Mouse (Mus musculus): Measurements from ENCODE around the gene Creb5. TPM values are rescaled to one million over a fixed set of nuclear protein-coding genes. Genes with fewer than 3 reads are reported as not detected.

The Creb5 gene
- polyA plus RNA-seq, 1 experiment from 2014 or later = 2.5 TPM

GRCm38 (mm10) chr6:53499621-53500295 is 212.7 kb downstream of the Creb5 start:
- H3K27me3 ChIP-seq (ENCODE audit: control insufficient read depth, insufficient read depth, low read depth, low read length) = no peaks in the 10 kb centered on the region

GRCm38 (mm10) chr6:53501236-53501635 is 214.2 kb downstream of the Creb5 start:
- Histone ChIP-seq H3K4me2 (ENCODE audit: low read length) (no peak overlapping the region), H3K36me3 (ENCODE audit: control insufficient read depth, insufficient read depth, low read length) (no peaks in the 10 kb centered on the region), H3K9ac (ENCODE audit: low read depth, low read length) (no peak overlapping the region), H3K4me3 (ENCODE audit: low read depth, low read length) (no peak overlapping the region), H3K27me3 (ENCODE audit: control insufficient read depth, insufficient read depth, low read depth, low read length) (no peaks in the 10 kb centered on the region), H3K4me1 (ENCODE audit: control insufficient read depth, insufficient read depth, low read length) (no peaks in the 10 kb centered on the region), H3K27ac (ENCODE audit: low read length) (no peak overlapping the region), H3K9me3 (replicated peaks; ENCODE audit: control insufficient read depth, low read length, poor library complexity, severe bottlenecking) (peaks cover 2% of the 10 kb centered on the region; the same call in 1 of the 2 replicates)
- WGBS = 83% methylated on average over 1 of the region's 1 CpGs
- no peak for ATAC-seq

More at GRCm38 (mm10) chr6:53499621-53500295, 212.7 kb downstream of the Creb5 start:
- Histone ChIP-seq H3K9me3 (replicated peaks; ENCODE audit: control insufficient read depth, low read length, poor library complexity, severe bottlenecking) (peaks cover 2% of the 10 kb centered on the region; the same call in 1 of the 2 replicates), H3K4me1 (ENCODE audit: control insufficient read depth, insufficient read depth, low read length) (no peaks in the 10 kb centered on the region), H3K9ac (ENCODE audit: low read depth, low read length) (no peak overlapping the region), H3K36me3 (ENCODE audit: control insufficient read depth, insufficient read depth, low read length) (no peaks in the 10 kb centered on the region), H3K27ac (ENCODE audit: low read length) (no peak overlapping the region), H3K4me3 (ENCODE audit: low read depth, low read length) (no peak overlapping the region), H3K4me2 (ENCODE audit: low read length) (no peak overlapping the region)
- WGBS = 87% methylated on average over 8 of the region's 8 CpGs
- ATAC-seq = no peak

DNA sequence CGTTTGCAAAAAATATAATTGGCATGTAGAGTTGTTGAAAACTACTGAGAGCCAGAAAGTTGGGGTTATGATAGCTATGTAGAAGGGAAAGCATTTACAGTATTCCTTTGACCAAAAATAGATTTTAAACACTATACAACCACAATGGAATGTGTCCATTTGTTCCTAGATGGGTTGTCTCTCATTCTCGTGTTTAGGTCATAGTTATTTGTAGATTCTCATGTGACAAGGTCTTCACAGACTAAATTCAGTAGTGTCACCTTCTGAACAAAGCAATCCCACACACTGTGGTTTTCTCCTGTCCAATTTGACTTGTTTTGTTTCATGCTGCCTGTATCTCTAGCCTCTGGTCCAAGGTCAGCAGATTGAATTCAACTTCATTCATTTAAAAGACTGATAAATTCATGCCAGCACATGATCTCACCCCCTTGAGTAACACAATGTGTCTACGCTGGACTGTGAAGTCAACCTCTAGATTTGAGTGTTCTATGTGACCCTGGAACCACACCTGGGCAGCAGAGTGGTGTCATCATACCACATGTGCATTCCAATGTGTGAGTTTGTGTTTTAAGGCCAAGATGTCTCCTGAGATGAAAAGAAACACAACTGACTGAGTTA is 220.0 kb downstream of the Creb5 start:
- no peaks in the 10 kb centered on the region for H3K27me3 ChIP-seq (ENCODE audit: control insufficient read depth, insufficient read depth, low read depth, low read length)
- no peak for ATAC-seq
- H3K4me3 ChIP-seq (ENCODE audit: low read depth, low read length) = no peak overlapping the region
- H3K9me3 ChIP-seq (replicated peaks; ENCODE audit: control insufficient read depth, low read length, poor library complexity, severe bottlenecking) = no peaks in the 10 kb centered on the region
- WGBS = 91% methylated on average over 3 of the region's 3 CpGs
- H3K4me2 ChIP-seq (ENCODE audit: low read length) = no peak overlapping the region
- H3K9ac ChIP-seq (ENCODE audit: low read depth, low read length) = no peak overlapping the region
- no peaks in the 10 kb centered on the region for H3K36me3 ChIP-seq (ENCODE audit: control insufficient read depth, insufficient read depth, low read length)
- H3K4me1 ChIP-seq (ENCODE audit: control insufficient read depth, insufficient read depth, low read length) = no peaks in the 10 kb centered on the region
- no peak overlapping the region for H3K27ac ChIP-seq (ENCODE audit: low read length)

DNA sequence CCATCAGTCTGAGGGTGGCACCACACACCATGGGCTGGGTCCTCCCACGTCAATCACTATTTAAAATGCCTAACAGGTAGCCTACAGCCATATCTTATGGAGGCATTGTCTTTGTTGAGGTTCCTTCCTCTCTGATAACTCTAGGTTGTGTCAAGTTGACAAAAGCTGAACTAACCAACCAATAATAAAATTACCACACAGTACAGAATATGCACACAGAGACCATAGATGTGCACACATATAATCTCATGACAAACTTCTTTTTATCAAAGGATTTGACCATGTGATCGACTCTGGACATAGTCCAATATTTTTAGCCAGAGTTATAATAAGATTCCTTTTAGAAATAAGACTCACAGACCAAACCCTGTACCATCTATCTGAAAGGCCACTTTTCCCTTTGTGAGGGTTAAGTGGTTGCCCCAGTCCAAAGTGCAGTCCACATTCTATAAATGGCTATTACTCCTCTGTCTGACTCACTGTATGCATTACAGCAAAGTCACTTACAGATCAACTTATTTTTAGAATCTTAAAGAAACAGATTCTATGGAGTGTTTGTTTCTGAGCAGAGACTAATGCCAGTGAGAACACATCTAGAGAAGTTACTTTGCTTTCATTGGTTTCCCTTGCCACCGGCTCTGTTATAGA is 221.9 kb downstream of the Creb5 start:
- Histone ChIP-seq H3K27me3 (ENCODE audit: control insufficient read depth, insufficient read depth, low read depth, low read length) (no peaks in the 10 kb centered on the region), H3K9ac (ENCODE audit: low read depth, low read length) (no peak overlapping the region), H3K9me3 (replicated peaks; ENCODE audit: control insufficient read depth, low read length, poor library complexity, severe bottlenecking) (no peaks in the 10 kb centered on the region), H3K4me1 (ENCODE audit: control insufficient read depth, insufficient read depth, low read length) (no peaks in the 10 kb centered on the region), H3K4me2 (ENCODE audit: low read length) (no peak overlapping the region), H3K27ac (ENCODE audit: low read length) (no peak overlapping the region), H3K4me3 (ENCODE audit: low read depth, low read length) (no peak overlapping the region), H3K36me3 (ENCODE audit: control insufficient read depth, insufficient read depth, low read length) (no peaks in the 10 kb centered on the region)
- WGBS = 92% methylated on average over 3 of the region's 3 CpGs
- no peak for ATAC-seq

- no peaks in the 10 kb centered on the region for H3K36me3 ChIP-seq (ENCODE audit: control insufficient read depth, insufficient read depth, low read length)
- WGBS = 51% methylated on average over 7 of the region's 7 CpGs
- H3K4me1 ChIP-seq (ENCODE audit: control insufficient read depth, insufficient read depth, low read length) = no peaks in the 10 kb centered on the region
- no peaks in the 10 kb centered on the region for H3K27me3 ChIP-seq (ENCODE audit: control insufficient read depth, insufficient read depth, low read depth, low read length)
- H3K9me3 ChIP-seq (replicated peaks; ENCODE audit: control insufficient read depth, low read length, poor library complexity, severe bottlenecking) = no peaks in the 10 kb centered on the region
- H3K4me3 ChIP-seq (ENCODE audit: low read depth, low read length) = no peak overlapping the region
- no peak overlapping the region for H3K27ac ChIP-seq (ENCODE audit: low read length)
- ATAC-seq = no peak
- H3K4me2 ChIP-seq (ENCODE audit: low read length) = no peak overlapping the region
- H3K9ac ChIP-seq (ENCODE audit: low read depth, low read length) = no peak overlapping the region
Measured at GRCm38 (mm10) chr6:53510005-53510404, 222.9 kb downstream of the Creb5 start.

DNA sequence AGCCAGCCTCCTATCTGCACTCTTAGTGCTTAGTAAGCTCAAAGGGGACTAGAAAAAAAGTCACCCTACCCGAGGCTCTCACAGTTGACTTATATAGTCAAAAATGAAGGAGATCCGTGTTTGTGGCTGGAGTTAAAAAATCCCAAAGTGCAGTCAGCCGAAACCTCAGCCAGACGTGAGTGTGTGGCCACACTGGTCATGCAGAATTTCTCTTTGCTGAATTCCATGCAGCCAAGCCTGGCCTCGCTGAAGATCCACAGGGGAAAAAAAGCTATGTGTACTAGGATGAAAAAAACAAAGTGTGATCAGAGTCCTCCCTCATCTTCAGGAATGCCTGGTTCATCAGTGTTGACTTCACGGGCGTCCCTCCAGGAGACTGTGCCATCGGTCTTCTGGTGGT is 225.2 kb downstream of the Creb5 start:
- H3K9ac ChIP-seq (ENCODE audit: low read depth, low read length) = no peak overlapping the region
- no peak overlapping the region for H3K27ac ChIP-seq (ENCODE audit: low read length)
- no peak overlapping the region for H3K4me2 ChIP-seq (ENCODE audit: low read length)
- H3K4me1 ChIP-seq (ENCODE audit: control insufficient read depth, insufficient read depth, low read length) = no peaks in the 10 kb centered on the region
- no peaks in the 10 kb centered on the region for H3K36me3 ChIP-seq (ENCODE audit: control insufficient read depth, insufficient read depth, low read length)
- H3K4me3 ChIP-seq (ENCODE audit: low read depth, low read length) = no peak overlapping the region
- no peaks in the 10 kb centered on the region for H3K27me3 ChIP-seq (ENCODE audit: control insufficient read depth, insufficient read depth, low read depth, low read length)
- no peak for ATAC-seq
- no peaks in the 10 kb centered on the region for H3K9me3 ChIP-seq (replicated peaks; ENCODE audit: control insufficient read depth, low read length, poor library complexity, severe bottlenecking)
- WGBS = 87% methylated on average over 8 of the region's 8 CpGs

- no peak overlapping the region for H3K9ac ChIP-seq (ENCODE audit: low read depth, low read length)
- ATAC-seq = no peak
- H3K36me3 ChIP-seq (ENCODE audit: control insufficient read depth, insufficient read depth, low read length) = no peaks in the 10 kb centered on the region
- no peak overlapping the region for H3K27ac ChIP-seq (ENCODE audit: low read length)
- H3K27me3 ChIP-seq (ENCODE audit: control insufficient read depth, insufficient read depth, low read depth, low read length) = no peaks in the 10 kb centered on the region
- H3K9me3 ChIP-seq (replicated peaks; ENCODE audit: control insufficient read depth, low read length, poor library complexity, severe bottlenecking) = no peaks in the 10 kb centered on the region
- 98% methylated on average over 2 of the region's 2 CpGs for WGBS
- H3K4me3 ChIP-seq (ENCODE audit: low read depth, low read length) = no peak overlapping the region
- no peaks in the 10 kb centered on the region for H3K4me1 ChIP-seq (ENCODE audit: control insufficient read depth, insufficient read depth, low read length)
- no peak overlapping the region for H3K4me2 ChIP-seq (ENCODE audit: low read length)
Measured at GRCm38 (mm10) chr6:53513380-53513779, 226.3 kb downstream of the Creb5 start.

DNA sequence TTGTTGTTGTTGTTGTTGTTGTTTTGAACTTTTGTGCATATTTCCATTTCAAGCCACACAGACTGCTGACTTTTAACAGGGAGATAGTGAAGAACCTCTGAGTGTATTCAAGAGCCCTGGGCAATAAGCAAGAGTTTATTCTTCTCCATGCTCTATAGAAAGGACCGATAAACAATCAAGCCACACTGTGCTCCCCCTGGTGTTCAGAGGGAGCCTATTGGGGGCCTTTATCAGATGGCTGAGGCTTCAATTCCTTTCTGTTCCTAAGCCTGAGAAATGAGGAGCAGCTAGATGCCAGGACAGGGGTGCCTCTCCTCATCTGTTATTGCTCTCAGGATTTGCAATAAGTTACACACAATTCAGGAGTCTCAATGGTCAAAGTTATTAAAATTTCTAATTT is 227.8 kb downstream of the Creb5 start:
- no peak for ATAC-seq
- WGBS = 50% methylated on average over 1 of the region's 1 CpGs
- Histone ChIP-seq H3K4me1 (ENCODE audit: control insufficient read depth, insufficient read depth, low read length) (no peaks in the 10 kb centered on the region), H3K9me3 (replicated peaks; ENCODE audit: control insufficient read depth, low read length, poor library complexity, severe bottlenecking) (no peaks in the 10 kb centered on the region), H3K27ac (ENCODE audit: low read length) (no peak overlapping the region), H3K9ac (ENCODE audit: low read depth, low read length) (no peak overlapping the region), H3K27me3 (ENCODE audit: control insufficient read depth, insufficient read depth, low read depth, low read length) (no peaks in the 10 kb centered on the region), H3K4me3 (ENCODE audit: low read depth, low read length) (no peak overlapping the region), H3K36me3 (ENCODE audit: control insufficient read depth, insufficient read depth, low read length) (no peaks in the 10 kb centered on the region), H3K4me2 (ENCODE audit: low read length) (no peak overlapping the region)

DNA sequence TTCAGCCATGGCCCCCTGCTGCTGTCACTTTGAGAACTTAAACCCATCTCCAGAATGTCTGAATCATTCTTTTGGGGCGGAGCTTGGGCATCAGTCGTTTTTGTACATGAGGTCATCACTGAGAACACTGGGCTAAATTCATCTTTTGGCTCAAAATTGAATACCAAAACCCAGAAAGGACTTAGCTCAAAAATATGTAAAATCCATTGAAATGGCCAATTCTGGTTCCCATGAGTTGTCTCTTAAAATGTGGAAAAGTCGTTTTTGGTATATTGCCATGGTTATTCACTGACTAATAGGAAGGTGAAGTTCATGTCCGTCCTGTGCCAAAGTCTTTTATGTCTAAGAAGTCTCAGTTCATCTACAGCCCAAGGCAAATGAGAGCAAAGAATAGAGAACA is 228.5 kb downstream of the Creb5 start:
- Histone ChIP-seq H3K36me3 (ENCODE audit: control insufficient read depth, insufficient read depth, low read length) (no peaks in the 10 kb centered on the region), H3K9me3 (replicated peaks; ENCODE audit: control insufficient read depth, low read length, poor library complexity, severe bottlenecking) (no peaks in the 10 kb centered on the region), H3K9ac (ENCODE audit: low read depth, low read length) (no peak overlapping the region), H3K4me2 (ENCODE audit: low read length) (no peak overlapping the region), H3K27ac (ENCODE audit: low read length) (no peak overlapping the region), H3K4me1 (ENCODE audit: control insufficient read depth, insufficient read depth, low read length) (no peaks in the 10 kb centered on the region), H3K4me3 (ENCODE audit: low read depth, low read length) (no peak overlapping the region), H3K27me3 (ENCODE audit: control insufficient read depth, insufficient read depth, low read depth, low read length) (no peaks in the 10 kb centered on the region)
- 89% methylated on average over 4 of the region's 4 CpGs for WGBS
- ATAC-seq = no peak

All from midbrain, embryonic 16.5 days (tissue).